Mouse (Mus musculus) ES-E14 (cell line): ENCODE results near the gene Mad1l1. TPM values are rescaled to one million over a fixed set of nuclear protein-coding genes. Genes with fewer than 3 reads are reported as not detected.

Source experiments
- DNase-seq: peaks from one replicate; pipeline ENCODE4 v3.0.0-alpha.2; 2013; ENCODE audit warnings: low read depth, low spot score
- H3K27ac ChIP-seq: 2 replicates; pipeline ENCODE4 v1.5.1; 2012; ENCODE audit warnings: low read depth, mild to moderate bottlenecking, low read length, moderate library complexity, mixed read lengths; ENCODE audit not compliant: poor library complexity, insufficient read depth, severe bottlenecking
- H3K36me3 ChIP-seq: 2 replicates; pipeline ENCODE4 v1.6.1; 2012; ENCODE audit warnings: mild to moderate bottlenecking, low read length, moderate library complexity, mixed read lengths; ENCODE audit not compliant: control insufficient read depth, poor library complexity, insufficient read depth, severe bottlenecking
- H3K4me1 ChIP-seq, 2 experiments: fragments of 150-350 bp in 1 of 2; sonication (generic) in 1 of 2; 2 replicates each; pipeline ENCODE4 v1.6.1; 2012; ENCODE audit warnings: low read length in 2 of 2, mild to moderate bottlenecking in 1 of 2, mixed read lengths in 1 of 2; ENCODE audit not compliant: control insufficient read depth in 2 of 2, insufficient read depth in 2 of 2, poor library complexity in 1 of 2
- H3K4me3 ChIP-seq, 2 experiments: fragments of 150-350 bp in 1 of 2; sonication (generic) in 1 of 2; 2 replicates each; pipeline ENCODE4 v1.5.1; 2012; ENCODE audit warnings: low read length in 2 of 2, low read depth in 1 of 2, mild to moderate bottlenecking in 1 of 2, mixed read lengths in 1 of 2; ENCODE audit not compliant: insufficient read depth in 1 of 2, poor library complexity in 1 of 2, severe bottlenecking in 1 of 2
- H3K9ac ChIP-seq: 2 replicates; pipeline ENCODE4 v1.6.1; 2012; ENCODE audit warnings: low read depth, mild to moderate bottlenecking, low read length, mixed read lengths; ENCODE audit not compliant: poor library complexity, insufficient read depth, severe bottlenecking
- H3K9me3 ChIP-seq: fragments of 150-350 bp; sonication (generic); 2 replicates; pipeline ENCODE4 v1.6.1; 2012; ENCODE audit warnings: low read depth, mild to moderate bottlenecking, low read length; ENCODE audit not compliant: control insufficient read depth, insufficient read depth
- CHD2 ChIP-seq: IDR thresholded peaks from 2 replicates; pipeline ENCODE4 v1.6.1; 2014; ENCODE audit warnings: mild to moderate bottlenecking, low read depth, low read length, inconsistent platforms
- HCFC1 ChIP-seq: IDR thresholded peaks from 2 replicates; pipeline ENCODE4 v1.6.1; 2012; ENCODE audit warnings: low read length, inconsistent platforms, borderline replicate concordance; ENCODE audit not compliant: insufficient read depth
- MAFK ChIP-seq: IDR thresholded peaks from 2 replicates; pipeline ENCODE4 v1.6.1; 2014; ENCODE audit warnings: mild to moderate bottlenecking, low read depth, low read length, inconsistent platforms; ENCODE audit not compliant: insufficient read depth
- ZC3H11A ChIP-seq: IDR thresholded peaks from 2 replicates; pipeline ENCODE4 v1.6.1; 2012; ENCODE audit warnings: low read depth, mild to moderate bottlenecking, inconsistent platforms, low read length, borderline replicate concordance
- ZNF384 ChIP-seq: IDR thresholded peaks from 2 replicates; pipeline ENCODE4 v1.6.1; 2012; ENCODE audit warnings: low read depth, low read length, inconsistent platforms
- in situ Hi-C, 2 experiments: fragments of 600-800 bp; cut with MboI; formaldehyde crosslinking; loops; one replicate each; pipeline ENCODE4 v1.15.1; 2025; ENCODE audit warnings: low sequenced_read_pairs in 2 of 2, inconsistent platforms in 1 of 2; ENCODE audit not compliant: unreplicated experiment in 2 of 2
- total RNA-seq: library from RNA; depleted of rRNA; stranded (reverse); fragments of 300-350 nt; gene quantifications from 2 replicates; pipeline ENCODE4 v1.2.3, GENCODE M21; 2012

Gene Mad1l1
- total RNA-seq, 1 experiment: 47.2 TPM

GRCm38 (mm10) chr5:140034300-140035024 lies 286.9 kb downstream of the Mad1l1 start:
- Histone ChIP-seq H3K9ac (no peak overlapping the region), H3K4me1 (peaks cover 0 to 3% of the 10 kb centered on the region in 2 experiments; a peak in 1 of 4 replicates), H3K9me3 (no peaks in the 10 kb centered on the region), H3K36me3 (no peaks in the 10 kb centered on the region), H3K4me3 (no peak overlapping the region), H3K27ac (no peak overlapping the region)
- in situ Hi-C loops: no loop called here
- no peak for TF ChIP-seq ZNF384
- no peak for TF ChIP-seq CHD2
- TF ChIP-seq ZC3H11A: no peak
- TF ChIP-seq HCFC1: no peak
- no peak for TF ChIP-seq MAFK
- no peak for DNase-seq

- no peak for DNase-seq
- H3K27ac ChIP-seq: no peak overlapping the region
- no peak overlapping the region for H3K4me3 ChIP-seq
- no peak for TF ChIP-seq MAFK
- no peak for TF ChIP-seq ZC3H11A
- TF ChIP-seq HCFC1: no peak
- no peak for TF ChIP-seq ZNF384
- TF ChIP-seq CHD2: no peak
- in situ Hi-C loops: no loop called here
- H3K36me3 ChIP-seq: no peaks in the 10 kb centered on the region; the same call in 1 of the 2 replicates
- no peaks in the 10 kb centered on the region for H3K9me3 ChIP-seq
- peaks cover 0 to 6% of the 10 kb centered on the region in 2 experiments; a peak in 1 of 4 replicates for H3K4me1 ChIP-seq
- no peak overlapping the region for H3K9ac ChIP-seq
Measured at GRCm38 (mm10) chr5:140026366-140026765, 295.0 kb downstream of the Mad1l1 start.

GRCm38 (mm10) chr5:140025301-140025700 lies 296.1 kb downstream of the Mad1l1 start:
- peaks cover 0 to 6% of the 10 kb centered on the region in 2 experiments; a peak in 1 of 4 replicates for H3K4me1 ChIP-seq
- DNase-seq: no peak
- no peak overlapping the region for H3K27ac ChIP-seq
- in situ Hi-C loops: no loop called here
- H3K4me3 ChIP-seq: no peak overlapping the region
- H3K36me3 ChIP-seq: no peaks in the 10 kb centered on the region; the same call in 1 of the 2 replicates
- no peak for TF ChIP-seq CHD2
- no peak for TF ChIP-seq HCFC1
- TF ChIP-seq MAFK: no peak
- H3K9me3 ChIP-seq: no peaks in the 10 kb centered on the region
- H3K9ac ChIP-seq: no peak overlapping the region

GRCm38 (mm10) chr5:140023941-140024500 lies 297.3 kb downstream of the Mad1l1 start:
- no peak overlapping the region for H3K27ac ChIP-seq
- no peak overlapping the region for H3K4me3 ChIP-seq
- H3K9ac ChIP-seq: no peak overlapping the region
- H3K36me3 ChIP-seq: no peaks in the 10 kb centered on the region; the same call in 1 of the 2 replicates
- H3K9me3 ChIP-seq: no peaks in the 10 kb centered on the region
- in situ Hi-C loops: no loop called here
- TF ChIP-seq ZC3H11A: no peak
- TF ChIP-seq CHD2: no peak
- no peak for TF ChIP-seq ZNF384
- no peak for TF ChIP-seq HCFC1
- no peak for TF ChIP-seq MAFK
- no peak for DNase-seq
- 0 out of 4 replicates have a peak, but pooled peaks cover 0 to under 1% of the 10 kb centered on the region in 2 experiments for H3K4me1 ChIP-seq

GRCm38 (mm10) chr5:140022861-140023260 lies 298.5 kb downstream of the Mad1l1 start:
- in situ Hi-C loops: no loop called here
- TF ChIP-seq CHD2 (no peak), ZNF384 (no peak), HCFC1 (no peak), ZC3H11A (no peak), MAFK (no peak)

More at GRCm38 (mm10) chr5:140022861-140023260, 298.5 kb downstream of the Mad1l1 start:
- Histone ChIP-seq H3K4me1 (no peaks in the 10 kb centered on the region), H3K4me3 (no peak overlapping the region), H3K9me3 (no peaks in the 10 kb centered on the region), H3K27ac (no peak overlapping the region), H3K9ac (no peak overlapping the region), H3K36me3 (no peaks in the 10 kb centered on the region; the same call in 1 of the 2 replicates)
- DNase-seq: no peak
